Mouse (Mus musculus): ENCODE results near the gene Olfr1371. TPM values are rescaled to one million over a fixed set of nuclear protein-coding genes. Genes with fewer than 3 reads are reported as not detected.

Olfr1371 gene
- total and polyA plus RNA-seq, 3 experiments = not detected

GRCm38 (mm10) chr11:52230694-52231093 lies 16.9 kb upstream of the Olfr1371 start:
- Histone ChIP-seq H3K4me1 (ENCODE audit: control insufficient read depth in 1 of 2, insufficient read depth in 2 of 2) (peaks cover 0 to 26% of the 10 kb centered on the region in 2 experiments; a peak in 2 of 4 replicates), H3K27me3 (replicated peaks) (peaks cover 13% of the 10 kb centered on the region), H3K36me3 (replicated peaks in 1 of 2; ENCODE audit: control insufficient read depth in 1 of 2, insufficient read depth in 1 of 2, low read length in 1 of 2) (peaks cover 0 to 3% of the 10 kb centered on the region in 2 experiments), H3K79me2 (replicated peaks; ENCODE audit: control insufficient read depth, extremely low read depth, insufficient read depth, poor library complexity, severe bottlenecking) (peaks cover 37% of the 10 kb centered on the region), H3K9me3 (replicated peaks; ENCODE audit: low read length) (no peaks in the 10 kb centered on the region), H3K4me3 (replicated peaks in 1 of 3; ENCODE audit: low read depth in 2 of 3, low read length in 2 of 3, poor library complexity in 1 of 3) (no peak overlapping the region), H3K27ac (ENCODE audit: insufficient read depth, low read depth) (no peak overlapping the region), H3K4me2 (ENCODE audit: insufficient read depth, low read depth, poor library complexity, severe bottlenecking) (0 out of 2 replicates have a peak overlapping the region, but pooled peaks have one; percentile 17), H3K9ac (ENCODE audit: insufficient read depth, low read depth) (no peak overlapping the region; the same call in 1 of the 2 replicates)
- DNase-seq (ENCODE audit: extremely low read depth) = no peak
- no peak for TF ChIP-seq ETS1 (conservative IDR thresholded peaks at IDR 0.05; ENCODE audit: low read depth, low read length)
- no peak for TF ChIP-seq SIN3A (IDR thresholded peaks at IDR 0.05; ENCODE audit: low read length)
- TF ChIP-seq SMC3 (IDR thresholded peaks at IDR 0.05; ENCODE audit: low read depth, low read length) = no peak
- TF ChIP-seq MAX (IDR thresholded peaks at IDR 0.05; ENCODE audit: low read length) = no peak
- TF ChIP-seq ELF1 (IDR thresholded peaks at IDR 0.05; ENCODE audit: low read depth, low read length) = no peak
- no peak for TF ChIP-seq RCOR1 (conservative IDR thresholded peaks at IDR 0.05; ENCODE audit: low read depth, low read length)
- TF ChIP-seq ZMIZ1 (IDR thresholded peaks at IDR 0.05; ENCODE audit: low read depth, low read length) = no peak
- no peak for TF ChIP-seq USF2 (conservative IDR thresholded peaks at IDR 0.05; ENCODE audit: low read depth, low read length)
- TF ChIP-seq USF1 (IDR thresholded peaks at IDR 0.05; ENCODE audit: low read depth, low read length) = no peak
- no peak for TF ChIP-seq HCFC1 (IDR thresholded peaks at IDR 0.05; ENCODE audit: low read depth, low read length)
- no peak for TF ChIP-seq NRF1 (IDR thresholded peaks at IDR 0.05; ENCODE audit: low read depth, low read length)
- no peak for TF ChIP-seq ZNF384 (IDR thresholded peaks at IDR 0.05; ENCODE audit: low read depth, low read length)
- no peak for TF ChIP-seq MXI1 (IDR thresholded peaks at IDR 0.05; ENCODE audit: low read depth, low read length)
- no peak for TF ChIP-seq MAFK (IDR thresholded peaks at IDR 0.05; ENCODE audit: insufficient replicate concordance, low read length)
- no peak for TF ChIP-seq NELFE (IDR thresholded peaks at IDR 0.05; ENCODE audit: low read depth, low read length)
- TF ChIP-seq POLR2AphosphoS2 (IDR thresholded peaks at IDR 0.05; ENCODE audit: low read depth, low read length) = no peak
- no peak for TF ChIP-seq POLR2A (IDR thresholded peaks at IDR 0.05; ENCODE audit: low read depth, low read length)
- no peak for TF ChIP-seq E2F4 (IDR thresholded peaks at IDR 0.05; ENCODE audit: insufficient replicate concordance, low read depth, low read length)
- no peak for TF ChIP-seq IRF4 (IDR thresholded peaks at IDR 0.05; ENCODE audit: low read depth, low read length)
- TF ChIP-seq BHLHE40 (IDR thresholded peaks at IDR 0.05; ENCODE audit: low read depth, low read length) = no peak
- in situ Hi-C loops (cut with MboI; ENCODE audit: low pct_ligation_motif_present, low pct_unique_long_range_greater_than_20kb, low sequenced_read_pairs) = no loop called here
- dilution Hi-C loops (cut with MboI; ENCODE audit: extremely low pct_ligation_motif_present, extremely low pct_unique_long_range_greater_than_20kb, low sequenced_read_pairs) = no loop called here

GRCm38 (mm10) chr11:52228722-52229448 lies 15.1 kb upstream of the Olfr1371 start:
- Histone ChIP-seq H3K79me2 (replicated peaks; ENCODE audit: control insufficient read depth, extremely low read depth, insufficient read depth, poor library complexity, severe bottlenecking) (peaks cover 19% of the 10 kb centered on the region), H3K4me2 (ENCODE audit: insufficient read depth, low read depth, poor library complexity, severe bottlenecking) (no peak overlapping the region), H3K27me3 (replicated peaks) (peaks cover 15% of the 10 kb centered on the region), H3K9me3 (replicated peaks; ENCODE audit: low read length) (no peaks in the 10 kb centered on the region), H3K4me1 (ENCODE audit: control insufficient read depth in 1 of 2, insufficient read depth in 2 of 2) (peaks cover 0 to 22% of the 10 kb centered on the region in 2 experiments; a peak in 2 of 4 replicates), H3K9ac (ENCODE audit: insufficient read depth, low read depth) (no peak overlapping the region), H3K4me3 (replicated peaks in 1 of 3; ENCODE audit: low read depth in 2 of 3, low read length in 2 of 3, poor library complexity in 1 of 3) (no peak overlapping the region), H3K36me3 (replicated peaks in 1 of 2; ENCODE audit: control insufficient read depth in 1 of 2, insufficient read depth in 1 of 2, low read length in 1 of 2) (no peaks in the 10 kb centered on the region), H3K27ac (ENCODE audit: insufficient read depth, low read depth) (no peak overlapping the region)
- DNase-seq (ENCODE audit: extremely low read depth) = no peak
- TF ChIP-seq POLR2A (IDR thresholded peaks at IDR 0.05; ENCODE audit: low read depth, low read length) (no peak), NELFE (IDR thresholded peaks at IDR 0.05; ENCODE audit: low read depth, low read length) (no peak), CHD2 (IDR thresholded peaks at IDR 0.05; ENCODE audit: low read length) (no peak), SMC3 (IDR thresholded peaks at IDR 0.05; ENCODE audit: low read depth, low read length) (no peak), TBP (conservative IDR thresholded peaks at IDR 0.05; ENCODE audit: low read depth, low read length) (no peak), KAT2A (IDR thresholded peaks at IDR 0.05; ENCODE audit: insufficient replicate concordance, low read length) (no peak), JUND (conservative IDR thresholded peaks at IDR 0.05; ENCODE audit: low read depth, low read length) (no peak), ZMIZ1 (IDR thresholded peaks at IDR 0.05; ENCODE audit: low read depth, low read length) (no peak), TCF12 (IDR thresholded peaks at IDR 0.05; ENCODE audit: low read depth, low read length) (no peak), ZC3H11A (IDR thresholded peaks at IDR 0.05; ENCODE audit: low read depth, low read length) (no peak), ETS1 (conservative IDR thresholded peaks at IDR 0.05; ENCODE audit: low read depth, low read length) (no peak), RAD21 (IDR thresholded peaks at IDR 0.05; ENCODE audit: low read depth, low read length) (no peak), BHLHE40 (IDR thresholded peaks at IDR 0.05; ENCODE audit: low read depth, low read length) (no peak), CHD1 (IDR thresholded peaks at IDR 0.05; ENCODE audit: low read depth, low read length) (no peak), GABPA (IDR thresholded peaks at IDR 0.05; ENCODE audit: insufficient replicate concordance, low read depth, low read length) (no peak), E2F4 (IDR thresholded peaks at IDR 0.05; ENCODE audit: insufficient replicate concordance, low read depth, low read length) (no peak), RCOR1 (conservative IDR thresholded peaks at IDR 0.05; ENCODE audit: low read depth, low read length) (no peak)
- dilution Hi-C loops (cut with MboI; ENCODE audit: extremely low pct_ligation_motif_present, extremely low pct_unique_long_range_greater_than_20kb, low sequenced_read_pairs) (no loop called here), in situ Hi-C loops (cut with MboI; ENCODE audit: low pct_ligation_motif_present, low pct_unique_long_range_greater_than_20kb, low sequenced_read_pairs) (loop anchor here (10.0 kb wide), 2 partner anchors 84 to 174 kb away; partner anchors contain the start of gene Olfr1373)
